Mouse (Mus musculus) embryonic facial prominence, embryonic 12.5 days (tissue): Measurements from ENCODE around the gene Vps35l. TPM values are rescaled to one million over a fixed set of nuclear protein-coding genes. Genes with fewer than 3 reads are reported as not detected.

Source experiments
- ATAC-seq: fragments of 200-750 bp; cut with Nextera tagmentation; 2 replicates; pipeline ENCODE4 v1.8.0; 2017; ENCODE audit not compliant: insufficient number of reproducible peaks, insufficient read depth, low FRiP score, low TSS enrichment
- H3K27ac ChIP-seq: fragments of 300-500 bp; sonication (generic); 2 replicates; pipeline ENCODE4 v1.5.1; 2016; ENCODE audit warnings: mild to moderate bottlenecking
- H3K27me3 ChIP-seq: fragments of 300-500 bp; sonication (generic); 2 replicates; pipeline ENCODE4 v1.6.1; 2016; ENCODE audit warnings: mild to moderate bottlenecking, moderate library complexity
- H3K36me3 ChIP-seq: fragments of 300-500 bp; sonication (generic); 2 replicates; pipeline ENCODE4 v1.6.1; 2016; ENCODE audit warnings: mild to moderate bottlenecking
- H3K4me1 ChIP-seq: fragments of 300-500 bp; sonication (generic); 2 replicates; pipeline ENCODE4 v1.6.1; 2016
- H3K4me2 ChIP-seq: fragments of 300-500 bp; sonication (generic); replicated peaks from 2 replicates; pipeline ENCODE4 v1.6.1; 2016; ENCODE audit warnings: mild to moderate bottlenecking, moderate library complexity
- H3K4me3 ChIP-seq: fragments of 300-500 bp; sonication (generic); 2 replicates; pipeline ENCODE4 v1.5.1; 2016; ENCODE audit warnings: mild to moderate bottlenecking
- H3K9ac ChIP-seq: fragments of 300-500 bp; sonication (generic); 2 replicates; pipeline ENCODE4 v1.6.1; 2016; ENCODE audit warnings: mild to moderate bottlenecking, moderate library complexity
- H3K9me3 ChIP-seq: fragments of 300-500 bp; sonication (generic); 2 replicates; pipeline ENCODE4 v1.6.1; 2016; ENCODE audit warnings: mild to moderate bottlenecking, moderate library complexity
- WGBS: fragments of 180-500 bp; shearing (Covaris S2); methylation state at CpG from one replicate; pipeline ENCODE4 v1.1.7; 2016; 5-methylcytosine and 5-hydroxymethylcytosine counted together
- polyA plus RNA-seq: library from polyadenylated mRNA; unstranded; fragments of >200 nt; fragmentation: Nextera tagmentation; extraction: Ambion mirVana; gene quantifications from 2 replicates; pipeline ENCODE4 v1.2.1, GENCODE M21; 2016

The Vps35l gene
- polyA plus RNA-seq, 1 experiment from 2014 or later = 81.1 TPM

GRCm38 (mm10) chr7:118837901-118838300 lies 97.9 kb downstream of the Vps35l start:
- Histone ChIP-seq H3K27ac (no peak overlapping the region), H3K9me3 (0 out of 2 replicates have a peak, but pooled peaks cover 6% of the 10 kb centered on the region), H3K4me1 (no peaks in the 10 kb centered on the region), H3K4me2 (no peak overlapping the region), H3K27me3 (no peaks in the 10 kb centered on the region), H3K4me3 (no peak overlapping the region), H3K9ac (no peak overlapping the region), H3K36me3 (peaks cover 72% of the 10 kb centered on the region)
- 90% methylated on average over 5 of the region's 5 CpGs for WGBS
- ATAC-seq = no peak

GRCm38 (mm10) chr7:118841030-118841745 lies 101.2 kb downstream of the Vps35l start:
- H3K9ac ChIP-seq = no peak overlapping the region
- H3K4me2 ChIP-seq = no peak overlapping the region
- 0 out of 2 replicates have a peak, but pooled peaks cover 6% of the 10 kb centered on the region for H3K9me3 ChIP-seq
- H3K27ac ChIP-seq = no peak overlapping the region
- no peak overlapping the region for H3K4me3 ChIP-seq
- H3K4me1 ChIP-seq = no peaks in the 10 kb centered on the region
- H3K36me3 ChIP-seq = peaks cover 80% of the 10 kb centered on the region
- no peaks in the 10 kb centered on the region for H3K27me3 ChIP-seq
- ATAC-seq = no peak
- WGBS = 76% methylated on average over 8 of the region's 8 CpGs

GRCm38 (mm10) chr7:118841796-118842195 lies 101.8 kb downstream of the Vps35l start:
- no peak overlapping the region for H3K9ac ChIP-seq
- no peak overlapping the region for H3K4me3 ChIP-seq
- H3K36me3 ChIP-seq = peaks cover 80% of the 10 kb centered on the region
- H3K4me2 ChIP-seq = no peak overlapping the region
- no peak for ATAC-seq
- no peaks in the 10 kb centered on the region for H3K27me3 ChIP-seq
- H3K9me3 ChIP-seq = 0 out of 2 replicates have a peak, but pooled peaks cover 6% of the 10 kb centered on the region
- WGBS = 61% methylated on average over 1 of the region's 1 CpGs
- H3K4me1 ChIP-seq = no peaks in the 10 kb centered on the region
- H3K27ac ChIP-seq = no peak overlapping the region

GRCm38 (mm10) chr7:118842938-118843337 lies 102.9 kb downstream of the Vps35l start:
- H3K36me3 ChIP-seq = peaks cover 80% of the 10 kb centered on the region
- no peaks in the 10 kb centered on the region for H3K27me3 ChIP-seq
- H3K4me1 ChIP-seq = no peaks in the 10 kb centered on the region
- H3K4me2 ChIP-seq = no peak overlapping the region
- no peak for ATAC-seq
- H3K27ac ChIP-seq = no peak overlapping the region
- WGBS = 73% methylated on average over 4 of the region's 4 CpGs
- H3K9ac ChIP-seq = no peak overlapping the region
- H3K4me3 ChIP-seq = no peak overlapping the region
- 0 out of 2 replicates have a peak, but pooled peaks cover 6% of the 10 kb centered on the region for H3K9me3 ChIP-seq

GRCm38 (mm10) chr7:118845141-118845540 lies 105.1 kb downstream of the Vps35l start:
- ATAC-seq = no peak
- H3K27me3 ChIP-seq = no peaks in the 10 kb centered on the region
- H3K9me3 ChIP-seq = no peaks in the 10 kb centered on the region
- H3K36me3 ChIP-seq = peaks cover 91% of the 10 kb centered on the region
- no peaks in the 10 kb centered on the region for H3K4me1 ChIP-seq
- no peak overlapping the region for H3K9ac ChIP-seq
- WGBS = 83% methylated on average over 5 of the region's 5 CpGs
- no peak overlapping the region for H3K4me2 ChIP-seq
- no peak overlapping the region for H3K4me3 ChIP-seq
- H3K27ac ChIP-seq = no peak overlapping the region

GRCm38 (mm10) chr7:118846329-118846728 lies 106.3 kb downstream of the Vps35l start:
- Histone ChIP-seq H3K27me3 (no peaks in the 10 kb centered on the region), H3K9ac (no peak overlapping the region), H3K4me3 (no peak overlapping the region), H3K4me1 (no peaks in the 10 kb centered on the region), H3K27ac (no peak overlapping the region), H3K9me3 (no peaks in the 10 kb centered on the region), H3K36me3 (peaks cover 96% of the 10 kb centered on the region), H3K4me2 (no peak overlapping the region)
- no peak for ATAC-seq
- WGBS = 94% methylated on average over 4 of the region's 4 CpGs

- H3K4me1 ChIP-seq = 0 out of 2 replicates have a peak, but pooled peaks cover under 1% of the 10 kb centered on the region
- no peak for ATAC-seq
- 77% methylated on average over 10 of the region's 10 CpGs for WGBS
- H3K4me3 ChIP-seq = no peak overlapping the region
- H3K4me2 ChIP-seq = no peak overlapping the region
- peaks cover 93% of the 10 kb centered on the region for H3K36me3 ChIP-seq
- no peaks in the 10 kb centered on the region for H3K27me3 ChIP-seq
- H3K9ac ChIP-seq = no peak overlapping the region
- no peaks in the 10 kb centered on the region for H3K9me3 ChIP-seq
- H3K27ac ChIP-seq = no peak overlapping the region
These were observed 108.8 kb downstream of the Vps35l start for GRCm38 (mm10) chr7:118848796-118849195.

- Histone ChIP-seq H3K9me3 (no peaks in the 10 kb centered on the region), H3K4me3 (no peak overlapping the region), H3K27me3 (no peaks in the 10 kb centered on the region), H3K36me3 (peaks cover 84% of the 10 kb centered on the region), H3K4me2 (no peak overlapping the region), H3K27ac (no peak overlapping the region), H3K4me1 (peaks cover 7% of the 10 kb centered on the region; the same call in 1 of the 2 replicates), H3K9ac (no peak overlapping the region)
- no peak for ATAC-seq
- WGBS = 86% methylated on average over 5 of the region's 5 CpGs
These were observed 109.7 kb downstream of the Vps35l start for GRCm38 (mm10) chr7:118849543-118850250.

- Histone ChIP-seq H3K27me3 (no peaks in the 10 kb centered on the region), H3K9me3 (no peaks in the 10 kb centered on the region), H3K27ac (no peak overlapping the region), H3K4me3 (no peak overlapping the region), H3K9ac (no peak overlapping the region), H3K36me3 (peaks cover 73% of the 10 kb centered on the region), H3K4me1 (peaks cover 9% of the 10 kb centered on the region; the same call in 1 of the 2 replicates), H3K4me2 (no peak overlapping the region)
- 80% methylated on average over 9 of the region's 9 CpGs for WGBS
- ATAC-seq = no peak
These were observed 110.8 kb downstream of the Vps35l start for GRCm38 (mm10) chr7:118850676-118851290.

- no peak for ATAC-seq
- H3K9ac ChIP-seq = no peak overlapping the region
- no peaks in the 10 kb centered on the region for H3K9me3 ChIP-seq
- no peak overlapping the region for H3K27ac ChIP-seq
- H3K27me3 ChIP-seq = no peaks in the 10 kb centered on the region
- H3K4me3 ChIP-seq = no peak overlapping the region
- 93% methylated on average over 7 of the region's 7 CpGs for WGBS
- H3K36me3 ChIP-seq = peaks cover 65% of the 10 kb centered on the region
- H3K4me2 ChIP-seq = no peak overlapping the region
- H3K4me1 ChIP-seq = peaks cover 12% of the 10 kb centered on the region; the same call in 1 of the 2 replicates
These were observed 111.5 kb downstream of the Vps35l start for GRCm38 (mm10) chr7:118851571-118851970.

GRCm38 (mm10) chr7:118852611-118853010 lies 112.6 kb downstream of the Vps35l start:
- H3K4me1 ChIP-seq = peaks cover 12% of the 10 kb centered on the region; the same call in 1 of the 2 replicates
- no peak overlapping the region for H3K4me3 ChIP-seq
- peaks cover 56% of the 10 kb centered on the region for H3K36me3 ChIP-seq
- no peak overlapping the region for H3K4me2 ChIP-seq
- ATAC-seq = no peak
- no peaks in the 10 kb centered on the region for H3K9me3 ChIP-seq
- H3K27me3 ChIP-seq = no peaks in the 10 kb centered on the region
- 84% methylated on average over 4 of the region's 4 CpGs for WGBS
- no peak overlapping the region for H3K27ac ChIP-seq
- H3K9ac ChIP-seq = no peak overlapping the region
